Mouse (Mus musculus): ENCODE data around the gene Ndufaf2.

DNA sequence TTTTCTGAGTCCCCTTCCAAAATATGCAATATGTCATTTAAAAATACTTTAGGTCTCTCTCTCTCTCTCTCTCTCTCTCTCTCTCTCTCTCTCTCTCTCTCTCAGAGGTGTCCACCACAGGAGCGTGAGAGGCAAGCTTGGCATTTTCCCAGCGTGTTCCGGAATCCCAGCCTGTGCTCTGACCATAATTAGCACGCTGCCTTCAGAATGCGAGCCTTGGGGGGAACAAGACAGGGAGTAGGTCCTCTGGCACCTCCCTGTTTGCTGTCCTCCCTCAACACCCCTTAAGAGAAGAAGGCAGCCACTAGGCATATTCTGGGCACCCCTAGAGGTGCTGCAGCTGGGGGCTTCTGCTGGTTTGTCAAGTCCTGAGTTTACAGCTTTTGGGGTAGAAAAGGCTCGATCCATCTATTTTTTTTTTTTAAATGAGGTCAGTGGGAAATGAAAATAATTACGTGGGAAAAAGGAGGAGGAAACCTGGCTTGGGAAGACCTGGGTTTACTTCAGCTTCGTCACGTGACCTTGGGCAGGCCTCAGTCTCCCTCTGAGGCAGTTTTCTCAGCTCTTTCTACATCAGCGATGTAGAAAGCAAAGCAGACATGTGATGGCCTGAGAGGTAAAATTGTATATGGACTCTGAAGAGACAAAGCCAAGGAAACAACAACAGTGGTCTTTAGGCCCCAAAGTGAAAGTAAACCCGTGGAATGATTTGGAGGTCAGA, 187.8 kb downstream of the Ndufaf2 start:
- TF ChIP-seq CTCF (IDR thresholded peaks at IDR 0.05; ENCODE audit: low read depth, low read length) (no peak), TAL1 (conservative IDR thresholded peaks at IDR 0.05; ENCODE audit: low read depth, low read length) (no peak), GATA1 (IDR thresholded peaks at IDR 0.05; ENCODE audit: borderline replicate concordance, low read length) (no peak), POLR2AphosphoS5 (IDR thresholded peaks at IDR 0.05; ENCODE audit: insufficient replicate concordance, low read depth, low read length) (no peak), GATA2 (IDR thresholded peaks at IDR 0.05; ENCODE audit: borderline replicate concordance, low read depth, low read length) (no peak)
